Mouse (Mus musculus) olfactory bulb, adult 2 months (tissue): ENCODE data around the gene Mzt1.

Source experiments
- CTCF ChIP-seq: fragments of 200-500 bp; IDR thresholded peaks from 2 replicates; pipeline ENCODE4 v1.5.1; 2012; ENCODE audit warnings: low read depth, mild to moderate bottlenecking, low read length, moderate library complexity; ENCODE audit not compliant: insufficient read depth
- POLR2A ChIP-seq: fragments of 200-500 bp; IDR thresholded peaks from 2 replicates; pipeline ENCODE4 v1.6.1; 2012; ENCODE audit warnings: mild to moderate bottlenecking, low read depth, low read length, moderate library complexity; ENCODE audit not compliant: insufficient read depth

GRCm38 (mm10) chr14:99088947-99089346, 43.0 kb upstream of the Mzt1 start:
- TF ChIP-seq CTCF (no peak), POLR2A (no peak)
